Mouse (Mus musculus): ENCODE measurements around the gene Vwa7.

DNA sequence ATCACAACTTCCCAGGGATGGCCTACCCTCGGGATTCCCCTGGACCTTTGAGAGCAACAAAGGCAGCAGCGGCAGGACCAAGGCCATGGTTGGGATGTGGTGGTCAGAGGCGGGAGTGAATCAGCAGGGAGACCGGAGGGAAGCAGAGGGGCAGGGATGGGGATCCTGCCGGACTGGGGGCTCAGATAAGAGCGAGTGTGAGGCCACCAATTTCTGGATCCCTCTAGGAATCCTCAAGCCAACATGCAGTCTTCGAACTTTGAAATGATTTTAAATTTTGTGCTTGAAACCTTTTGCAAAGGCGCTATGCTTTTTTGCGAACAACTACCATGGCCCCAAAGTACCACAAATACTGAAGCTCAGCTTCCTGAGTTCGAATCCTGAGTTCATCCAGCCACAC lies 49.7 kb downstream of the Vwa7 start, which contains the start of gene Mpig6b:
- TF ChIP-seq CTCF (conservative IDR thresholded peaks at IDR 0.05; ENCODE audit: low read length), result no peak
- TF ChIP-seq NANOG (IDR thresholded peaks at IDR 0.05; ENCODE audit: borderline replicate concordance, low read length), result no peak

Measured in E14TG2a.4 (cell line).